Mouse (Mus musculus) cerebellum, adult 2 months (tissue): ENCODE measurements at regions not wholly inside any gene's neighbourhood (a gene's known extent, or its start where the extent isn't known, plus 50 kb on each side); places are given as distances from the start of the nearest gene placed in this dataset.

ENCODE experiments used
- DNase-seq, 2 experiments: peaks; one replicate each; pipeline ENCODE4 v3.0.0; 2021
- H3K27ac ChIP-seq: fragments of 200-500 bp; 2 replicates; pipeline ENCODE4 v1.5.1; 2012; ENCODE audit warnings: low read length, control low read depth, inconsistent platforms; ENCODE audit not compliant: insufficient read depth
- H3K27me3 ChIP-seq: fragments of 200-500 bp; 2 replicates; pipeline ENCODE4 v1.6.1; 2012; ENCODE audit warnings: inconsistent platforms, mild to moderate bottlenecking, low read length, moderate library complexity; ENCODE audit not compliant: control insufficient read depth, insufficient read depth
- H3K4me1 ChIP-seq: fragments of 200-500 bp; 2 replicates; pipeline ENCODE4 v1.6.1; 2011; ENCODE audit warnings: low read length; ENCODE audit not compliant: control insufficient read depth, insufficient read depth
- H3K4me3 ChIP-seq: fragments of 200-500 bp; replicated peaks from 2 replicates; pipeline ENCODE3; 2011; ENCODE audit warnings: mild to moderate bottlenecking, low read depth, low read length, control low read depth; ENCODE audit not compliant: insufficient read depth
- CTCF ChIP-seq: fragments of 200-500 bp; IDR thresholded peaks from 2 replicates; pipeline ENCODE4 v1.5.1; 2011; ENCODE audit warnings: low read depth, mild to moderate bottlenecking, control low read depth, low read length, moderate library complexity, borderline replicate concordance; ENCODE audit not compliant: insufficient read depth
- POLR2A ChIP-seq: fragments of 200-500 bp; IDR thresholded peaks from 2 replicates; pipeline ENCODE4 v1.6.1; 2011; ENCODE audit warnings: low read length, control low read depth, borderline replicate concordance; ENCODE audit not compliant: insufficient read depth
- WGBS: fragments of 180-500 bp; shearing (Covaris S2); methylation state at CpG from one replicate; pipeline ENCODE4 v1.1.7; 2018; 5-methylcytosine and 5-hydroxymethylcytosine counted together

- H3K27ac ChIP-seq = no peak overlapping the region
- no peak overlapping the region for H3K4me3 ChIP-seq
- 92% methylated on average over 2 of the region's 2 CpGs for WGBS
- no peaks in the 10 kb centered on the region for H3K27me3 ChIP-seq
- DNase-seq = no peak
- TF ChIP-seq CTCF (no peak), POLR2A (no peak)
- no peaks in the 10 kb centered on the region for H3K4me1 ChIP-seq
These were observed 1397.2 kb upstream of the Cntnap5a start for GRCm38 (mm10) chr1:114287349-114287748.

GRCm38 (mm10) chr1:114330541-114330940, 1354.0 kb upstream of the Cntnap5a start:
- TF ChIP-seq POLR2A (no peak), CTCF (no peak)
- peak; percentile 86 to 97 for DNase-seq
- Histone ChIP-seq H3K27ac (no peak overlapping the region), H3K4me3 (no peak overlapping the region), H3K4me1 (peaks cover 3% of the 10 kb centered on the region; the same call in 1 of the 2 replicates), H3K27me3 (no peaks in the 10 kb centered on the region)
- WGBS = 5% methylated on average over 2 of the region's 2 CpGs

GRCm38 (mm10) chr1:114358215-114358995, 1326.2 kb upstream of the Cntnap5a start:
- no peak overlapping the region for H3K4me3 ChIP-seq
- DNase-seq = no peak
- H3K4me1 ChIP-seq = no peaks in the 10 kb centered on the region
- TF ChIP-seq POLR2A = no peak
- TF ChIP-seq CTCF = no peak
- H3K27me3 ChIP-seq = no peaks in the 10 kb centered on the region
- no peak overlapping the region for H3K27ac ChIP-seq

GRCm38 (mm10) chr1:114392034-114392433, 1292.5 kb upstream of the Cntnap5a start:
- H3K27me3 ChIP-seq = no peaks in the 10 kb centered on the region
- 56% methylated on average over 3 of the region's 3 CpGs for WGBS

More at GRCm38 (mm10) chr1:114392034-114392433, 1292.5 kb upstream of the Cntnap5a start:
- Histone ChIP-seq H3K27ac (no peak overlapping the region), H3K4me1 (no peaks in the 10 kb centered on the region), H3K4me3 (no peak overlapping the region)
- no peak for DNase-seq
- TF ChIP-seq POLR2A (no peak), CTCF (no peak)
